Comparison of ENCODE assay signal across 14 mouse cellular contexts in the genomic region with DNA sequence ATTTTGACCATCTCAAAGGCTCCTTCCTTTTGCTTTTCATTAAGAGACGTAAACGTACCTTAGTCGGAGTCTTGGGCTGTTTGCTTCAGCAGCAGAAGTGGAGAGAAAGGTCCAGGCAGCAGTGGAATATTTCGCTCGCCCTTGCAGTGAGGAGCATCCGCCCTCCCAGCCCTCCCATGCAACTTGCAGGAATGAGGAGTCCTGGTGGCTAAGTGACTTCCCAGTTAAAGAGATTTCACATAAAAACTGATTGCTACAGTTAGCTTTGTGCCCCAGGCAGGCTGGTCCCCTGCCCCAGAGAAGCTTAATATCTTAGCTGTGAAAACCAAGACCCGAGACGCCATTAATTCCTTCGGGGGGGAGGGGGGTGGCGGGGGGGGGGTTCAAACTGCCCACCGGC.
"Had no signal": no experiment of that assay in that cellular context is flagged by ENCODE, and none has a peak within 500 bp of the region (broad histone marks: within the 10 kb centered on the region; RNA-seq: fewer than 3 reads in every experiment).

No protein-coding gene starts in this region.

- H3K4me1 ChIP-seq: stomach, embryonic 15.5 days had no signal

- H3K36me3 ChIP-seq: midbrain, embryonic 10.5 days; midbrain, embryonic 12.5 days; neural tube, embryonic 12.5 days; stomach, embryonic 15.5 days had no signal

- H3K27me3 ChIP-seq: midbrain, embryonic 12.5 days; neural tube, embryonic 12.5 days; stomach, embryonic 15.5 days had no signal

- H3K4me3 ChIP-seq: midbrain, embryonic 10.5 days; midbrain, embryonic 12.5 days; neural tube, embryonic 12.5 days; stomach, embryonic 15.5 days had no signal

- ATAC-seq: midbrain, embryonic 16.5 days had no signal

- DNase-seq: lung, adult 18-20 months; lung, embryonic 14.5 days; lung, postnatal 10 days; lung, postnatal 4 days; midbrain, embryonic 14.5 days; right cerebral cortex, postnatal 14 days; thymus, adult 2 months; thymus, postnatal 25 days; thymus, postnatal 4 days had no signal

- H3K9me3 ChIP-seq: midbrain, embryonic 10.5 days; midbrain, embryonic 12.5 days; neural tube, embryonic 12.5 days; stomach, embryonic 15.5 days had no signal

- H3K27ac ChIP-seq: midbrain, embryonic 10.5 days; midbrain, embryonic 12.5 days; neural tube, embryonic 12.5 days; stomach, embryonic 15.5 days had no signal

- H3K9ac ChIP-seq: lung, embryonic 14.5 days; midbrain, embryonic 12.5 days; neural tube, embryonic 12.5 days; stomach, embryonic 15.5 days had no signal

- H3K4me2 ChIP-seq: lung, embryonic 14.5 days; midbrain, embryonic 12.5 days; neural tube, embryonic 12.5 days; stomach, embryonic 15.5 days had no signal
